In the genomic region with DNA sequence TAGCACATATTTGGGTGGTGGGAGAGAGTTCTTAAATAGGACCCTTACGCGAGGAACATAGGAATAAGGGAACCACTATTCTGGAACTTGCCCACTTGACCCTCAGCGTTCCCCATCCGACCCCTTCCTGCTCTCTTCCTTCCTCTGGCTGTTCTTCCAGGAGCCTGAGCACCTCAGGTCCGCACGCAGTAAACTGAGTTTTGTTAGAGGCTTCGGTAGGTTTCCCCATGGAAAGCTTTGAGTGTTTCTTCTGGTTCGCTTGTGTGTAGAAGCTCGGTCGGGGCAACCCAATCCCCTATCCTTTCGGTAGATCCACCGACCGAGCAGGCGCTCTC, we compare ENCODE assay signal across 9 mouse cellular contexts. TPM values are rescaled to one million over a fixed set of nuclear protein-coding genes. Genes with fewer than 3 reads are reported as not detected.
A peak's percentile ranks its signal among the peaks of the same experiment; 100 is the strongest.
DNase-seq lines count a peak whose midpoint lies in the region; ATAC-seq lines count a peak whose summit lies in the region.
"Had no signal": no experiment of that assay in that cellular context is flagged by ENCODE, and none has a peak within 500 bp of the region (broad histone marks: within the 10 kb centered on the region; RNA-seq: fewer than 3 reads in every experiment).

No protein-coding gene starts in this region.

- ATAC-seq in heart, embryonic 15.5 days (replicated peaks; ENCODE audit: insufficient number of reproducible peaks, insufficient read depth, low FRiP score, low read depth), result no peak
- no peak for ATAC-seq in hindbrain, embryonic 13.5 days (ENCODE audit: low FRiP score)
- no peak for ATAC-seq in midbrain, embryonic 12.5 days (ENCODE audit: low FRiP score, low read depth)

- peak overlapping the region; percentile 99 for H3K27ac ChIP-seq in heart, embryonic 15.5 days
- H3K27ac ChIP-seq in brown adipose tissue, adult 24 weeks (replicated peaks; ENCODE audit: low read depth, low read length), result no peak overlapping the region
- peak overlapping the region; percentile 99 for H3K27ac ChIP-seq in hindbrain, embryonic 13.5 days
- H3K27ac ChIP-seq in midbrain, embryonic 12.5 days (replicated peaks), result peak overlapping the region; percentile 99

- DNase-seq in heart, postnatal 4 days, result no peak
- no peak for DNase-seq in ovary, postnatal 14 days (ENCODE audit: low spot score)
- DNase-seq in adrenal gland, postnatal 4 days (ENCODE audit: low spot score in 2 of 2), result no peak
- no peak for DNase-seq in kidney, postnatal 36 days

- H3K4me2 ChIP-seq in heart, embryonic 15.5 days, result peak overlapping the region; percentile 98
- peak overlapping the region; percentile 97 for H3K4me2 ChIP-seq in hindbrain, embryonic 13.5 days
- peak overlapping the region; percentile 97 for H3K4me2 ChIP-seq in midbrain, embryonic 12.5 days (replicated peaks)

- 1% methylated on average over 14 of the region's 14 CpGs for WGBS in heart, embryonic 15.5 days
- WGBS in hindbrain, embryonic 13.5 days, result 2% methylated on average over 14 of the region's 14 CpGs
- WGBS in midbrain, embryonic 12.5 days, result 1% methylated on average over 14 of the region's 14 CpGs

- no peaks in the 10 kb centered on the region for H3K9me3 ChIP-seq in heart, embryonic 15.5 days (replicated peaks)
- no peaks in the 10 kb centered on the region for H3K9me3 ChIP-seq in hindbrain, embryonic 13.5 days
- no peaks in the 10 kb centered on the region for H3K9me3 ChIP-seq in midbrain, embryonic 12.5 days

- H3K36me3 ChIP-seq in heart, embryonic 15.5 days, result no peaks in the 10 kb centered on the region
- H3K36me3 ChIP-seq in hindbrain, embryonic 13.5 days, result no peaks in the 10 kb centered on the region
- H3K36me3 ChIP-seq in midbrain, embryonic 12.5 days, result no peaks in the 10 kb centered on the region

- H3K4me1 ChIP-seq in heart, embryonic 15.5 days (replicated peaks), result peaks cover 19% of the 10 kb centered on the region
- no peaks in the 10 kb centered on the region for H3K4me1 ChIP-seq in brown adipose tissue, adult 24 weeks (ENCODE audit: control insufficient read depth, insufficient read depth, insufficient read length, low read length)
- peaks cover 27% of the 10 kb centered on the region for H3K4me1 ChIP-seq in hindbrain, embryonic 13.5 days (replicated peaks)
- H3K4me1 ChIP-seq in midbrain, embryonic 12.5 days, result peaks cover 27% of the 10 kb centered on the region

- peak overlapping the region; percentile 84 for H3K9ac ChIP-seq in heart, embryonic 15.5 days
- H3K9ac ChIP-seq in hindbrain, embryonic 13.5 days, result peak overlapping the region; percentile 90
- H3K9ac ChIP-seq in midbrain, embryonic 12.5 days (replicated peaks), result peak overlapping the region; percentile 94

- H3K4me3 ChIP-seq in heart, embryonic 15.5 days, result peak overlapping the region; percentile 70
- peak overlapping the region; percentile 87 for H3K4me3 ChIP-seq in brown adipose tissue, adult 24 weeks (ENCODE audit: insufficient read depth, low read depth, low read length)
- H3K4me3 ChIP-seq in hindbrain, embryonic 13.5 days, result peak overlapping the region; percentile 65
- peak overlapping the region; percentile 65 for H3K4me3 ChIP-seq in midbrain, embryonic 12.5 days

- no peaks in the 10 kb centered on the region for H3K27me3 ChIP-seq in heart, embryonic 15.5 days
- no peaks in the 10 kb centered on the region for H3K27me3 ChIP-seq in hindbrain, embryonic 13.5 days
- no peaks in the 10 kb centered on the region for H3K27me3 ChIP-seq in midbrain, embryonic 12.5 days

RNA-seq across cellular contexts. Expression of a gene that starts 11.8 kb away (rescaled TPM):
- 11.6 and 13.2 TPM in 2 replicates for polyA plus RNA-seq in heart, embryonic 15.5 days (2015; fragmentation: Nextera tagmentation; extraction: Ambion mirVana)
- 1 to 10 TPM; 4.7 to 5.0 TPM for total RNA-seq in heart, postnatal 4 days (2021)
- 0.87 and 1.2 TPM in 2 replicates for polyA plus RNA-seq in brown adipose tissue, adult 24 weeks (2012; ENCODE audit: insufficient read depth, insufficient read length, missing spikeins)
- 13.1 and 14.0 TPM in 2 replicates for polyA plus RNA-seq in hindbrain, embryonic 13.5 days (2015; fragmentation: Nextera tagmentation; extraction: Ambion mirVana)
- polyA plus RNA-seq in midbrain, embryonic 12.5 days (2016; fragmentation: Nextera tagmentation; extraction: Ambion mirVana), result 20.5 and 21.5 TPM in 2 replicates
- 1 to 10 TPM; 3.1 to 4.7 TPM for total RNA-seq in adrenal gland, postnatal 4 days (2021)

RNA-seq across cellular contexts. Expression of a gene that starts 23.1 kb away (rescaled TPM):
- 4.8 and 5.3 TPM in 2 replicates for polyA plus RNA-seq in heart, embryonic 15.5 days (2015; fragmentation: Nextera tagmentation; extraction: Ambion mirVana)
- total RNA-seq in heart, postnatal 4 days (2021), result 1 to 10 TPM; 6.3 to 7.2 TPM
- polyA plus RNA-seq in brown adipose tissue, adult 24 weeks (2012; ENCODE audit: insufficient read depth, insufficient read length, missing spikeins), result 0.25 and 0.55 TPM in 2 replicates
- 11.5 and 12.7 TPM in 2 replicates for polyA plus RNA-seq in hindbrain, embryonic 13.5 days (2015; fragmentation: Nextera tagmentation; extraction: Ambion mirVana)
- polyA plus RNA-seq in midbrain, embryonic 12.5 days (2016; fragmentation: Nextera tagmentation; extraction: Ambion mirVana), result 23.8 and 26.6 TPM in 2 replicates
- 10 to 100 TPM in 1 of 2 experiments, 1 to 10 TPM in 1; 9.9 to 11.3 TPM for total RNA-seq in adrenal gland, postnatal 4 days (2021)

RNA-seq across cellular contexts. Expression of a gene that starts 29.0 kb away (rescaled TPM):
- not detected in 2 replicates for polyA plus RNA-seq in heart, embryonic 15.5 days (2015; fragmentation: Nextera tagmentation; extraction: Ambion mirVana)
- not detected for total RNA-seq in heart, postnatal 4 days (2021)
- not detected in 2 replicates for polyA plus RNA-seq in brown adipose tissue, adult 24 weeks (2012; ENCODE audit: insufficient read depth, insufficient read length, missing spikeins)
- polyA plus RNA-seq in hindbrain, embryonic 13.5 days (2015; fragmentation: Nextera tagmentation; extraction: Ambion mirVana), result not detected in 2 replicates
- not detected in 2 replicates for polyA plus RNA-seq in midbrain, embryonic 12.5 days (2016; fragmentation: Nextera tagmentation; extraction: Ambion mirVana)
- total RNA-seq in adrenal gland, postnatal 4 days (2021), result not detected
- polyA plus RNA-seq: large intestine, adult 2 months had no signal

RNA-seq across cellular contexts. Expression of a gene that starts 29.3 kb away (rescaled TPM):
- 35.1 and 36.0 TPM in 2 replicates for polyA plus RNA-seq in heart, embryonic 15.5 days (2015; fragmentation: Nextera tagmentation; extraction: Ambion mirVana)
- 10 to 100 TPM; 41.5 to 44.3 TPM for total RNA-seq in heart, postnatal 4 days (2021)
- 9.2 and 10.1 TPM in 2 replicates for polyA plus RNA-seq in brown adipose tissue, adult 24 weeks (2012; ENCODE audit: insufficient read depth, insufficient read length, missing spikeins)
- 60.3 and 61.4 TPM in 2 replicates for polyA plus RNA-seq in hindbrain, embryonic 13.5 days (2015; fragmentation: Nextera tagmentation; extraction: Ambion mirVana)
- 64.9 and 70.4 TPM in 2 replicates for polyA plus RNA-seq in midbrain, embryonic 12.5 days (2016; fragmentation: Nextera tagmentation; extraction: Ambion mirVana)
- 10 to 100 TPM; 62.2 to 64.8 TPM for total RNA-seq in adrenal gland, postnatal 4 days (2021)
